Mouse (Mus musculus): ENCODE data around the gene Lamb3. TPM values are rescaled to one million over a fixed set of nuclear protein-coding genes. Genes with fewer than 3 reads are reported as not detected.

Gene Lamb3
- polyA plus RNA-seq, 1 experiment = 0.82 TPM

- Histone ChIP-seq H3K27ac (ENCODE audit: control insufficient read depth, insufficient read depth, low read depth, low read length, poor library complexity) (no peak overlapping the region), H3K4me1 (ENCODE audit: control insufficient read depth, insufficient read depth, low read length) (no peaks in the 10 kb centered on the region), H3K4me3 (replicated peaks; ENCODE audit: control insufficient read depth, low read depth, low read length) (no peak overlapping the region)
- 58% methylated on average over 2 of the region's 2 CpGs for WGBS
- TF ChIP-seq POLR2A (IDR thresholded peaks at IDR 0.05; ENCODE audit: borderline replicate concordance, control insufficient read depth, low read depth, low read length) = no peak
- TF ChIP-seq CTCF (IDR thresholded peaks at IDR 0.05; ENCODE audit: control insufficient read depth, insufficient read depth, low read length) = no peak
Observed at GRCm38 (mm10) chr1:193387241-193387640, 179.7 kb downstream of the Lamb3 start.

GRCm38 (mm10) chr1:193389505-193389904 is 182.0 kb downstream of the Lamb3 start:
- Histone ChIP-seq H3K27ac (ENCODE audit: control insufficient read depth, insufficient read depth, low read depth, low read length, poor library complexity) (no peak overlapping the region), H3K4me3 (replicated peaks; ENCODE audit: control insufficient read depth, low read depth, low read length) (no peak overlapping the region), H3K4me1 (ENCODE audit: control insufficient read depth, insufficient read depth, low read length) (no peaks in the 10 kb centered on the region)
- no peak for TF ChIP-seq POLR2A (IDR thresholded peaks at IDR 0.05; ENCODE audit: borderline replicate concordance, control insufficient read depth, low read depth, low read length)
- no peak for TF ChIP-seq CTCF (IDR thresholded peaks at IDR 0.05; ENCODE audit: control insufficient read depth, insufficient read depth, low read length)
- 28% methylated on average over 3 of the region's 3 CpGs for WGBS

GRCm38 (mm10) chr1:193390004-193390403 is 182.5 kb downstream of the Lamb3 start:
- Histone ChIP-seq H3K27ac (ENCODE audit: control insufficient read depth, insufficient read depth, low read depth, low read length, poor library complexity) (no peak overlapping the region), H3K4me1 (ENCODE audit: control insufficient read depth, insufficient read depth, low read length) (no peaks in the 10 kb centered on the region), H3K4me3 (replicated peaks; ENCODE audit: control insufficient read depth, low read depth, low read length) (no peak overlapping the region)
- 75% methylated on average over 12 of the region's 12 CpGs for WGBS
- TF ChIP-seq CTCF (IDR thresholded peaks at IDR 0.05; ENCODE audit: control insufficient read depth, insufficient read depth, low read length) (no peak), POLR2A (IDR thresholded peaks at IDR 0.05; ENCODE audit: borderline replicate concordance, control insufficient read depth, low read depth, low read length) (no peak)

- Histone ChIP-seq H3K4me3 (replicated peaks; ENCODE audit: control insufficient read depth, low read depth, low read length) (no peak overlapping the region), H3K27ac (ENCODE audit: control insufficient read depth, insufficient read depth, low read depth, low read length, poor library complexity) (no peak overlapping the region), H3K4me1 (ENCODE audit: control insufficient read depth, insufficient read depth, low read length) (no peaks in the 10 kb centered on the region)
- TF ChIP-seq CTCF (IDR thresholded peaks at IDR 0.05; ENCODE audit: control insufficient read depth, insufficient read depth, low read length) (no peak), POLR2A (IDR thresholded peaks at IDR 0.05; ENCODE audit: borderline replicate concordance, control insufficient read depth, low read depth, low read length) (no peak)
- 80% methylated on average over 3 of the region's 3 CpGs for WGBS
Observed at GRCm38 (mm10) chr1:193392266-193392665, 184.8 kb downstream of the Lamb3 start.

Other genes with a start within 250 kb of the Lamb3 start
- 2.1 and 2.2 TPM in 2 replicates for gene Syt14, start 171.9 kb upstream of the Lamb3 start, polyA plus RNA-seq (2011; ENCODE audit: insufficient read depth, insufficient read length, low replicate concordance, missing spikeins)
- gene Diexf, start 77.4 kb upstream of the Lamb3 start, polyA plus RNA-seq (2011; ENCODE audit: insufficient read depth, insufficient read length, low replicate concordance, missing spikeins) = 6.4 and 6.6 TPM in 2 replicates
- gene Irf6, start 54.6 kb upstream of the Lamb3 start, polyA plus RNA-seq (2011; ENCODE audit: insufficient read depth, insufficient read length, low replicate concordance, missing spikeins) = not detected in 2 replicates
- gene A130010J15Rik, start 39.7 kb upstream of the Lamb3 start, polyA plus RNA-seq (2011; ENCODE audit: insufficient read depth, insufficient read length, low replicate concordance, missing spikeins) = 1.8 and 2.8 TPM in 2 replicates
- gene Traf3ip3, start 6.0 kb upstream of the Lamb3 start, polyA plus RNA-seq (2011; ENCODE audit: insufficient read depth, insufficient read length, low replicate concordance, missing spikeins) = 43.9 and 119 TPM in 2 replicates
- gene Hsd11b1, start 56.4 kb downstream of the Lamb3 start, polyA plus RNA-seq (2011; ENCODE audit: insufficient read depth, insufficient read length, low replicate concordance, missing spikeins) = 8.3 and 20.6 TPM in 2 replicates
- 9.5 and 23.6 TPM in 2 replicates for gene G0s2, start 65.5 kb downstream of the Lamb3 start, polyA plus RNA-seq (2011; ENCODE audit: insufficient read depth, insufficient read length, low replicate concordance, missing spikeins)
- gene Camk1g, start 162.6 kb downstream of the Lamb3 start, polyA plus RNA-seq (2011; ENCODE audit: insufficient read depth, insufficient read length, low replicate concordance, missing spikeins) = not detected in 2 replicates